Mouse (Mus musculus) natural killer cell, adult 2 months (primary cell): ENCODE measurements around the gene Stard5.

Experiments used
- DNase-seq, 2 experiments: peaks; one replicate each; pipeline ENCODE4 v3.0.0; 2022; ENCODE audit warnings: low spot score in 2 of 2

Stard5 gene

DNA sequence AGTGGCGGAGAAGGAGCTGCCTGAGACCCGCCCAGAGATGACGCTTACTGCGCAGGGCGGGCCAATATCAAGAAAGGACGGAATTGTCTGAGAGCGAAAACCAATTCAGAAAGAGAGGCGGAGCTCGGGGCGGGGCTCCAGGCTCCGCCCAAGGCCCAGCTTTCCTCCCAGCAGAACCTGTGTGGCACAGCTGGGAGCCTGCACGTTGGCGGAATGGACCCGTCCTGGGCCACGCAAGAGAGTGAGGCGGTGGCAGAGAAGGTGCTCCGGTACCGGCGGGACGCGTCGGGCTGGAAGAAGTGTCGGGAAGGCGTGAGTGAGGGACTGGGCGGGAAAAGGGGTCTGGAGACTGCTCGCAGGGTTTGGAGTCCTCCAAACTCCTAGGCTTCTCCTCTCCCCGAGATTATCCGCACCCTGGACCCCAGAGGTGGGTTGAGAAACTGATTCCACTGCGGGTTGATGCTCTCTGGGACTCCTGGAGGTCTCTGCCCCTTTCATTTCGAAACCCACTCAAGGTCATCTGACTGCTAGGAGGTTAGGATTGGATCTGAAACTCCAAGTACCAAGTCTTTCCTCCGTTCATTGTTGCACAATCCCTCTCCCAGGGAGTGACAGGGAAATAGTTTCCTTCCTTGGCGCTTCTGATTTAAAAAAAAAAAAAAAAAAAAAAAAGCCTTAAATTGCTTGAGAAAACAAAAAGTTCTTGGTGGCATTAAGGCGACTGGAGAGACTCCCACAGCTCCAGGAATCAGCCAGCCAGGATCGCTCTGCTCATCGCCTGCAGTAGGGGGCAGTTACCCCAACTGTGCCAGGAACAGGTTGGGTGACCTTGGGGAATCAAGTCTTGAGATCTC lies at the start of gene Stard5:
Stard5 (plus strand) TSS at position 132 of the 854 bp plus-strand sequence.
- peak; percentile 76 to 84 for DNase-seq

- no peak for DNase-seq
Measured at GRCm38 (mm10) chr7:83584639-83585471, 46.9 kb upstream of the Stard5 start, which contains the start of gene Tmc3. Tmc3 (plus strand) TSS chr7:83584927.

GRCm38 (mm10) chr7:83594056-83594455 lies 37.7 kb upstream of the Stard5 start:
- DNase-seq = no peak

DNA sequence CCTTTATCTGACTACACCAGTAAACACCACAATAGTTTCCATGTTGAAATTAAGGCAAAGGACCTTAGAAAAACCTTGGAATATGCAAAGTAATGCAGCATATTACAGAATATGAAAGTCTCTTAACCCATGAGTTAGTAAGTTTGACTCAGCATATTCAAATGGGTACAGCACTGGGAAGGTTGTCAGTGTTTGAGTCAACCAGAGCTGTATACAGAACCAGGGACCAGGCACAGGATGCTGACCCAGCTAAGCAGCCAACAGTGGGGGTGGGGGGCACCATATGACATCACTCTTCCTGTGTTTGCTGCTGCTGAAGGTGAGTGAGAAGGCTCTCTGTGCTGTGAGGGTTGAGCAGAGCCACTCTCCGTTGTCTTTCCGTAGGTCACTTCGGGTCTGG lies 34.7 kb upstream of the Stard5 start:
- DNase-seq = no peak

DNA sequence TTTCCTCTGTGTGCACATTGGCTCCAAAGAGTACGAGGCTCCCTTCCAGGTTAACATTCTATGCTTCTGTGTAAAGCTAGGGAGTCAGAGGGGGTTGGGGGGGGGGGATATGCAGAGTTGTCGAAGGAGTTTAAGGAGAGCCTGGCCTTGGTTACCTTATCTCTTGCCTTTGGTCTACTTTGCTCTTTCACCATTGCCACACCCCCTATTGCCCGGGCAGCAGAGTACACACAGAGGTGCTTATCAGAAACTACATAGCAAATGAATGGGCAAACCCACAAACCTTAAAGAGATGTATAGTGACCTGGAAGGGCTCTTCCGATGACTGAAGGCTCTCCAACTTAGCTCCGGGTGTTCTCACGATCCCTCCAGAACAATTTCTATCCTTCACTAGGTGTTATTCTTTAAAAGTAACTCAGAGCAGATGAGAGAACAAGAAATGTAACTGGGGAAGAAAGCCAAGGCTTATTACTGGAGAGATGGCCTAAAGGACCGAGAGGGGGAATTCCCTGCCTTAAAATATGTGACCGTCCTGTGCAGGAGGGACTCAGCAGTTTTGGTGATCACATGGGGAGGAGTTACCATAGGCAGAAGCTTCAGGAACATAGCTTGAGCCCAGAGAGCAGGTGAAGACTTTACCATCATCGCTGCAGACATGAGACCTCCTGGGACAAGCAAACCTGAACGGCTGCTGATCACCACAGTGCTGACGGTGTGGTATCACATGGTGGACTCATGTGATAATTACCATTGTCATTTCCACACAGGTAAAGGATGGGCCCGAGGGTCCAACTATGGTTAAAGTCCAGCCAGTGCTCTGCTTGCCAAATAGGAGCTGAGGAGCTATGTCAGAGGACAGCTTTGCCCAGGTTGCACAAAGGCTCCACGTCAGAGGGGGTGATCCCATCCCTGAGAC lies 32.5 kb upstream of the Stard5 start:
- DNase-seq = no peak

GRCm38 (mm10) chr7:83599913-83600286 lies 31.9 kb upstream of the Stard5 start:
- DNase-seq = peak; percentile 12 to 55

DNA sequence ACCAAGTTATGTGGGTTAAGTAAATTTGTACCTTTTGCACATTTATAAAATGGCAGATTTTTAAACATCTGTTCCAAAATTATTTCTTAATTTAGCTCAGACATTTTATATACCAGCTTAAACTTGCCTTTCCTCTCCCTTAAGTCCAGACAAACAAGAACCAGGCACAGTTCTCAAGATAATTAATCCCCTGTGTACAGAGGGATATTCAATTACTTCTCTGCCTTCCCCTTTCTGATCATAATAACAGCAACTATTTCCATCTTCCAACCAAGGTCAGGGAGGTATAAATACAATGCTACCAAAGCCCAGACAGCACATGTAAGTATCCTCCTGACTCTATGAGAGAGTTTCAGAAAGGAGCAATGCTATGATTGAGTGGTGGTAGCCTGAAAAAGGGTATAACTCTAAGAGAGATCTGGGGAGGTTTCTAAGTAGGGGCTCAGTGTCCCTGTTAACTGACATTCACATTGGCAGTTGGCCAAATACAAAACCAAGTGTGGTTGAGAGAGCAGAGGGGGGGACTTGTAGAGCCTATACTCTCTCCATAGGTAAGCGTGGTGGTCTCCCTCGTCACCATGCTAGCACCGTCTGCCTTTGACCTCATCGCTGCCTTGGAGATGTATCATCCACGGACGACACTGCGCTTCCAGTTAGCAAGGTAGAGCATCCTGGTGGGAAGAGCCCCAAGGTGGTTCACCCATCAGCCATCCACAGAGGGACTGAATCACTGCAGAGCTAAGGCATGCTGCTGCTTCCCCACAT lies 27.4 kb upstream of the Stard5 start:
- no peak for DNase-seq

- no peak for DNase-seq
Measured at GRCm38 (mm10) chr7:83606796-83607195, 25.0 kb upstream of the Stard5 start.

DNA sequence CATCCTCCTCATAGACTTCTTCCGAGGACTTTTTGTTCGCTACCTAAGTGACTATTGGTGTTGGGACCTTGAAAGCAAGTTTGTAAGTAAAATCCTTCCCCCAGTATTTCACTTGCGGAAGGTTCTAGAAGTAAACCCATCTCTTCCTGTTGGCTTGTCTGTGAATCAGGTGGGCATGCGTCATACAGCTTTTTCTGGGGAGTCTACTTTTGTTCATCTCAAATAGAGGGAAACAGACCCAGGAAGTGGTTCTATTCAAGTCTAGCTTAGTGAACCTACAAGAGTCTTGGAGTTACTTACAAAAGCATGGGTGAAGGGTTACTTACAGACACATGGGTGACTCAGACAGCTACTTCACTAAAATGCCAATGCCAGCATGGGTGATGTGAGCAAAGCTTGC lies 21.9 kb upstream of the Stard5 start:
- peak in 1 of 2 experiments; percentile 4 for DNase-seq

DNA sequence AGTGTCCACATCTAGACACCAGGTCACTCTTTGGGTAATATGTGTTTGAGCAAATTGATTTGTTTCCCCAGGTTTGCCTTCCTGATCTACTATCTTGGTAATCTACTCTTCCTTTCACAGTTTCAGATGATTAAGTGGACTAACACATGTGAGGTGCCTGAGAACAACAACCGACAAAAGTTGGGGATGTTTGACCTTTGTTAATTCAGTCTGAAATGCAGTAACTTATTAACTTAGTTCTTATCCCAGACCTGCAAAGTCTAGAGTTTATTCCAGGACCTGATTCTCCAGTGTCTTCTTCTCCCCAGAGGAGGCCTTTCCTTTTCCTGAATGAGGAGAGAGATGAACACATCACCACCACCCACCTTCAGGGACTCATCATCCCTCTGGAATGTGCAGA lies 19.9 kb upstream of the Stard5 start:
- DNase-seq = no peak

DNA sequence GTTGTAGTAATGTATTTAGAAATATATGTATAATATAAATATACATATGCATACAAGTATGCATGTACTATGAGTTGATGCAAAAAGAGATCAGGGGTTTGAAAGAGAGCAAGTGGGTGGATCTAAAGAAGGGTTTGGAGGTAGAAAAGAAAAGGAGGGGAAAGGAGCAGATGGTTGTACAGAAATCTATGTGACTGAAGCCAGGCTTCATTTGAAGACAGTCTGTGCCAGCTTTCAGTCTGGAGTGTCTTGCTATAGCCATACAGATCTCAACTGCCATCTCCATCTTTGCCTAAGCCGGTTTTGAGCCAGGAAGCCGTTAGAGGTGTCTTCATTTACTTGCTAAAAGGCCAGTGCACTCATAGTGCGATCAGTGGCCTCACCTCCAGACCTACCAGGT lies 16.5 kb upstream of the Stard5 start:
- DNase-seq = no peak

DNA sequence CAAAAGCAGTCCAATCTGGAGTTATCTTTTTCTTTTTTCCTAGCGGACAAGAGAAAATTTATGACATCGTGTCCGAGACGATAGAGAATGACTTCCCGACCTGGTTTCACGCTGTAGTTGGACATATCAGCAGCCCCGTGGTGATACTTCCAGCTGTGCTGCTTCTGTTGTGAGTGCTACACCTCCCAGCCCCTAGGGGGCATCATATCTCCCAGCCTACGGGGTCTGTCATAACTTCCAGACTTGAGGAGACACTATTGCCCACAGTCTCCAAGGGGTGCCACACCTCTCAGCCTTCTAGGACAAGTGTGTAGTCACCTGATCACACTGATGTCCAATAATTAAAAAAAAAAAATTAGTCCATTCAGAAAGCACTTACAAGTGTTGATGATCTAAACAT lies 15.9 kb upstream of the Stard5 start:
- DNase-seq = peak in 1 of 2 experiments; percentile 29

DNA sequence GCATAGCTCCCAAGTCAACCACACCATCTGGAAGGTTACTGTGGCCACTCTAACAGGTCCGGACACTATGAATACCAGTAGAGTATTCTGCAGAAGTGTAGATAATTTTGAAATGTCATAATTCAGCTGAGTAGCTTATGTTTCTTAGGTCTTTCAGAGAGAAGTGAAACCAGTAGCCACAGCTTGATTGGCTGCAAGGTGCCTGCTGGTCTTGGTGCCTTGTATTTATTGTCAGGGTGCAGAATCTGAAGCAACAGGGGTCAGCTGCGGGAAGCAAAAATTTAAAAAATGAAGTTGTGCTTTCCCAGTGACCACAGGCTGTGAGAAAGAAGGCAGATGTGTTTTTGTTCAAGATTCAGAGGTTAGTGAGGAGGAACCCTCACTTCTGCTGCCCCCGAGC lies 15.5 kb upstream of the Stard5 start:
- DNase-seq = peak in 1 of 2 experiments; percentile 12

DNA sequence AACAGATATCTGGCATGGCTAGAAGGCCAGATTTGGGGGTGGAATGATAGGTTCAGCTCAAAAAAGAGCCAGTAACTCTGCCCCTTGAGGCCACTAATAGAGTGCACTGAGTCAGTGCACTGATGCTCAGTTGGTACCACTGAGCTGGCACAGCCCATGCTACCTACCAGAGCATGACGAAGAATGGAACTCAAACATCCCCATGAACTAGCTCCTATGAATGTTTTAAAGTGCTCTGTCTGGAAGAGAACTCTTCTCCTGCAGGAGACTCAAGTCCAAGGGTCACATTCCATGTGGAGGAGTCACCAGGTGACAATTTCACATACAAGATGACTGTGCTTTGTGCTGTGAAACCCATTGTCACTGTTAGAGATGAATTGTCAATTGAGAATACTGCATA lies 13.1 kb upstream of the Stard5 start:
- DNase-seq = no peak

DNA sequence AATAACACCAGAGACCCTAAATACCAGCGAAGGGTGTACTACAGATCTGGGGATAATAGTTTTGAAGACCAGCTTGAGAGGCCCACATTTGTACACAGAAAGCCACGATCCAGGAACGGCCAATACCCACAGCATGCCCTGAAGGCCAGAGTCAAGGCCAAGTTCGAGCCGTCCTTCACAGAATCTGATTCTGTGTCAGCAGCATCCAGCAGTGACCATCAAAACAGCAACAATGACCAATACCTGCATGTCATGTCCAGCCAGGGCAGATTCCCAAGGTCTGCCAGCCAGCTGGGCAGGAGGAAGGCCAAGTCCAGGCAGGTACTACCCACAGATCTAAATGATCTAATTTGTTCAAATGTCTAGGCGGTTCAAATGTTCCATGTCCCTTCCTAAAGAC lies 9.2 kb upstream of the Stard5 start:
- no peak for DNase-seq

- DNase-seq = no peak
Measured at GRCm38 (mm10) chr7:83624065-83624464, 7.7 kb upstream of the Stard5 start.

DNA sequence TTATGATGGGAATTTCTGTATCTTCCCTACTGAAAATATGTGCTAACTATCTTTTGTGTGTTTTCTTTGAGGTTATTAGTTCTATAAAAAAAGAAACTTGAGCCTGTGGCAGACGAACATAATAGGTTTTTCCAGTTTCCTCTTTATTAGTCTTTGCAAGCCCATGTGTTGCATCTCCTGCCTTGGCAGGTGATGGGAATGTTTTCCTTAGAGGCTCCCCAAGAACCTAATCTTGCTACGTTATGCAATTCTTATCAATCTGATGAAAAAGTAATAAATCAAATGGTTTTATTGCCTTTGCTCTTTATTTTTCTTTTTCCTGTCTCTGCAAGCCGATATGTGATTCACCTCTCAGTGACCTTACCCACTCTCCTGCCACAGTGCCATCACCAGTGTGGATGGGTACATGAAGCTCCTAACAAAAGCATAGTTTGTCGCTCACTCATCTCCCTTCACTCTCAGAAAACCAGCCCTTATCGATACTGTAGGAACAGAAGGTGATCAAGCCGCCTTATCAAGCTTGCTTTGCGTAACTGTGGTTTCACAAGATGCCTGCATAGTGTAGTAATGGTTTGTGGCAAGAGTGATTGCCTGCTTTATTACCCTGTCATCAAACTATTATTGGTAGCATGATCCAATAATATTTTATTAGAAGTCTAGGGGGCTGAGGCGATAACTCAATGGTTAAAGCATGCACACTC lies 5.1 kb upstream of the Stard5 start:
- no peak for DNase-seq

GRCm38 (mm10) chr7:83627369-83627768 lies 4.4 kb upstream of the Stard5 start:
- DNase-seq = no peak

DNA sequence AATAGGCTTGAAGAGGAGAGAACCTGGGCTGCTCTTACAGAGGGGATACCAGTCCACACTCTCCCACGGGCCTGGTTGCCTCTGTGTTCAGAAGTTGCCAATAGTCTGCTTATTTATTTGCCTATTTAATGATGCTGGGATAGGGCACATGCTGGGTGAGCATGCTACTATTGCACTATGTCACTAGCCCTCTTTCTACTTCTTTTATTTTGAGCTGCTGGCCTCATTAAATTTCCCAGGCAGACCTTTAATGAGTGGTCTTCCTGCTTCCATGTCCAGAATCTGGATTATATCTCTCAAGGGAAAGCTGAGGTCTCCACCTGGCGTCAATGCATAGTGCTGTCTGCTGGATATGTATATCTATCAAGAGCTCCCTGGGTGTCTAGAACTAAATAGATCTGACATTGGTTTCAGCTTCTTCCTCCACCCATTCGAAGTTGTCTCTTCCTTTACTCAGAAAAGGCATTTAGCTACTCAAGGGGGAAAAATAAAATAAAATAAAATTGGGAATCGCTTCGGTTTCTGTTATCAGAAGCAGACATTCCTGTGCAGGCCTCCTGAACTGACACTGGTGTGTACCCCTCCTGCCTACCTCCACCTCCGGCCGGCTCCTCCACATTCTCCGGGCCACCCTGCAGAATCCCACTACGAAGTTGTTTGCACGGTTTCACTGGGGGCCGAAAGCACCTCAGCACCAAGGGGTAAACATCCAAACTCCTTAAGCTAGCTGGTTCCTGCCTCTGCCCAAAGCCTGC lies 509 bp upstream of the Stard5 start:
- no peak for DNase-seq

DNA sequence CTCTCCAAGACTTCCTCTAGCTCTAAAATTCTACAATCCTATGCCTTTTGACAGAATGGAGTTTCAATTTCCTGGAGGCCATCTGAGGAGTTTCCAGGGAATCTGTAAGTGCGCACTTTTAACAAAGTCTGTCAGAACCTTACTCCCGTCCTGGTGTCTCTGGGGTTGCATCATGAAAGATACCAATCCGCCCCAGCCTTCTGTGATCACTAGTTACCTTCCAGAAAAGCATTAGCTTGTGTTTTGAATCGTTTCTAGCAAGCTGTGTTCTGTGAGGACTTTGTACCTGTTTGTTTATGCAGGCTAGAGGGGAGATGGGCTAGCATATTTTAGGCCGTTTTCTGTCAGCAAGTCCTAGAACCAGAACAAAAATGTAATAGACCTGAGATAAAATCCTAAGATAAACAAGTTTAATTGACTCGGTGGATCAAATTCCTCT lies 942 bp downstream of the Stard5 start:
- no peak for DNase-seq
